Mouse (Mus musculus): ENCODE measurements around the gene Jade1. TPM values are rescaled to one million over a fixed set of nuclear protein-coding genes. Genes with fewer than 3 reads are reported as not detected.

The Jade1 gene
- polyA plus RNA-seq, 1 experiment from 2014 or later = 15.5 TPM

GRCm38 (mm10) chr3:41612211-41612610 lies 56.7 kb downstream of the Jade1 start:
- Histone ChIP-seq H3K4me3 (no peak overlapping the region), H3K27me3 (replicated peaks; ENCODE audit: low read depth, poor library complexity, severe bottlenecking) (no peaks in the 10 kb centered on the region), H3K27ac (replicated peaks) (no peak overlapping the region), H3K36me3 (replicated peaks) (peaks cover 73% of the 10 kb centered on the region), H3K4me1 (no peaks in the 10 kb centered on the region), H3K9me3 (no peaks in the 10 kb centered on the region)
- no peak for DNase-seq (ENCODE audit: low spot score)
- WGBS = 95% methylated on average over 3 of the region's 3 CpGs

- H3K36me3 ChIP-seq (replicated peaks) = peaks cover 66% of the 10 kb centered on the region
- no peaks in the 10 kb centered on the region for H3K9me3 ChIP-seq
- H3K27me3 ChIP-seq (replicated peaks; ENCODE audit: low read depth, poor library complexity, severe bottlenecking) = no peaks in the 10 kb centered on the region
- no peak overlapping the region for H3K4me3 ChIP-seq
- H3K27ac ChIP-seq (replicated peaks) = no peak overlapping the region
- no peaks in the 10 kb centered on the region for H3K4me1 ChIP-seq
- no peak for DNase-seq (ENCODE audit: low spot score)
- 90% methylated on average over 9 of the region's 9 CpGs for WGBS
These were observed 58.2 kb downstream of the Jade1 start for GRCm38 (mm10) chr3:41613706-41614105.

DNA sequence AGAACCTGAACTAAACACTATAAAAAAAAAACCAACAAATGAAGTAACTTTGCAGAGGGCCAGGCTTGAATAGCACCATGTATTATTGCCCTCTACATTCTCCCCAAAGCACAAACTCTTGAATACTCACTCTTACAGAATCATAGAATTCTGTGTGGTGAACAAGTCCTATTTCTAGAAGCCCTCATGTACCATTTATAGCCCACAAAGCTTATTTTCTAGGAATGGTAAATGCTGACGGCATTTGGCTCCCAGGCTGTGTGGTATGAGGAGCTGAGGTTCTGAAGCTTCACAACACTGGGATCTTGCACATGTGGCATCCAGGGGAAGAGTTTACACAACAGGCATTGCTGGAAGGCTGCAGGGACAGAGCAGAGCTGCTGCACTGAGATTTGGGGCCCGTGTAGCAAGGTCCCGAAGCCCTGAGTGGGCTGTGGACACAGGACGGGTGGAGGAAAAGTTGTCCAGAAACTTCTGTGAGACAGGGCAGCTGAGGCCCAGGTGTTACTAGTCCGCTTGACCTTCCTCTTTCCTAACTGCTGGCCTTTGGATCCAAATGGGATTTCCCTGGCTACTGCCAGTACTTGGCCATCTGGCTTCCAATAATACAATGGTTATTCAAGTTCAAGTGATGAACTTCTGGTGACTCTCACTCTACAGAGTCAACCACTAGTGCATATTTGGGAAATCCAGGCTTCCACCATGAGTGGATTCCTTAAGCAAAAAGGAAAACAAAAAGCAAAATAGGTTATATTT lies 58.9 kb downstream of the Jade1 start:
- 86% methylated on average over 5 of the region's 5 CpGs for WGBS
- H3K36me3 ChIP-seq (replicated peaks) = peaks cover 59% of the 10 kb centered on the region
- no peaks in the 10 kb centered on the region for H3K4me1 ChIP-seq
- H3K27me3 ChIP-seq (replicated peaks; ENCODE audit: low read depth, poor library complexity, severe bottlenecking) = no peaks in the 10 kb centered on the region
- H3K4me3 ChIP-seq = no peak overlapping the region
- no peak for DNase-seq (ENCODE audit: low spot score)
- no peaks in the 10 kb centered on the region for H3K9me3 ChIP-seq
- H3K27ac ChIP-seq (replicated peaks) = no peak overlapping the region

DNA sequence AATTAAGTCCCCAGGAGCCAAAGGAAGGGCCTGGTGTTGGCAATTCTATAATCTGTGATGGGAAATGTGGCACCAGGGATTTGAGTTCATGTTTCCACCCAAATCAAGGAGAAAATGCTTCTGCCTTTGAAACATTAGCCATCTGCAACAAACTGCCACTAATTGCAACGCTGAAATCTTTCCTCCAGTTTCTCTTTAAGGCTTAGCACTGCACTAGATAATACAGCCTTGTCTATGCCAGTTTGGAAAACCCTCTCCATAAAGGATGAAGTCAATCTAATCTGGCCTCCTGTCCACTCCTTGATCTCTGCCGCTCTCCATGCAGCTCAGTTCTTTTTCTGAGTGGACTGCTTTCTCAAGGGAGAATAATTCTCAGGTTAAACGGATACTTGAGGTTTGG lies 62.5 kb downstream of the Jade1 start:
- WGBS = 75% methylated on average over 3 of the region's 3 CpGs
- Histone ChIP-seq H3K4me3 (no peak overlapping the region), H3K27me3 (replicated peaks; ENCODE audit: low read depth, poor library complexity, severe bottlenecking) (no peaks in the 10 kb centered on the region), H3K36me3 (replicated peaks) (peaks cover 27% of the 10 kb centered on the region), H3K27ac (replicated peaks) (no peak overlapping the region), H3K4me1 (no peaks in the 10 kb centered on the region), H3K9me3 (no peaks in the 10 kb centered on the region)
- no peak for DNase-seq (ENCODE audit: low spot score)

- no peak overlapping the region for H3K27ac ChIP-seq (replicated peaks)
- DNase-seq (ENCODE audit: low spot score) = no peak
- H3K36me3 ChIP-seq (replicated peaks) = peaks cover 27% of the 10 kb centered on the region
- no peak overlapping the region for H3K4me3 ChIP-seq
- no peaks in the 10 kb centered on the region for H3K9me3 ChIP-seq
- H3K4me1 ChIP-seq = no peaks in the 10 kb centered on the region
- H3K27me3 ChIP-seq (replicated peaks; ENCODE audit: low read depth, poor library complexity, severe bottlenecking) = no peaks in the 10 kb centered on the region
- WGBS = 91% methylated on average over 3 of the region's 3 CpGs
These were observed 63.0 kb downstream of the Jade1 start for GRCm38 (mm10) chr3:41618488-41618887.

DNA sequence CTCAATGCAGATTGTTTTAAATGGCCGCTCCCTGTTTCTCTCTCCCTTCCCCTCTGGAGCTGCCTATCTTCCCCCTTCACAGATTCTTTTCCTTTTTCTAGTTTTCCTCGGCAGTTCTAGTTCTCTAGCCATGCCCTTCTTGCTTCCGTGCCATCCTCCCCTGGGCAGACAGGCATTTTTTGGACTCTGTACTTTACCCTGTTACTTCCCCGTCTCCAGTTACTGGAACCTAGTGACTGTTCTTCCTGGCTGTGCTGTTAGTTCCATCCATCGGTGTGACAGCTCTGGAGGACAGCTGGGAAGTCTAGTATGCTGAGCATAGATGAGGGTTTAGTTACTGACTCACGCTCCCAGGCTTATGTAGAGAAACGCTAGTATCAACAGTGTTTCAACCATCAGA lies 65.4 kb downstream of the Jade1 start:
- Histone ChIP-seq H3K27ac (replicated peaks) (no peak overlapping the region), H3K4me1 (no peaks in the 10 kb centered on the region), H3K27me3 (replicated peaks; ENCODE audit: low read depth, poor library complexity, severe bottlenecking) (no peaks in the 10 kb centered on the region), H3K4me3 (no peak overlapping the region), H3K36me3 (replicated peaks) (peaks cover 14% of the 10 kb centered on the region; the same call in 1 of the 2 replicates), H3K9me3 (no peaks in the 10 kb centered on the region)
- 89% methylated on average over 7 of the region's 7 CpGs for WGBS
- no peak for DNase-seq (ENCODE audit: low spot score)

GRCm38 (mm10) chr3:41655642-41656041 lies 100.1 kb downstream of the Jade1 start:
- DNase-seq (ENCODE audit: low spot score) = no peak
- no peak overlapping the region for H3K4me3 ChIP-seq
- H3K9me3 ChIP-seq = 0 out of 2 replicates have a peak, but pooled peaks cover 2% of the 10 kb centered on the region
- WGBS = 90% methylated on average over 1 of the region's 1 CpGs
- no peaks in the 10 kb centered on the region for H3K27me3 ChIP-seq (replicated peaks; ENCODE audit: low read depth, poor library complexity, severe bottlenecking)
- no peak overlapping the region for H3K27ac ChIP-seq (replicated peaks)
- no peaks in the 10 kb centered on the region for H3K4me1 ChIP-seq
- peaks cover 49% of the 10 kb centered on the region for H3K36me3 ChIP-seq (replicated peaks)

Other genes starting within 250 kb of the Jade1 start
- 22.9 and 23.2 TPM in 2 replicates for gene Sclt1, start 186.8 kb downstream of the Jade1 start, polyA plus RNA-seq (2016; fragmentation: Nextera tagmentation; extraction: Ambion mirVana)
- gene D3Ertd751e, start 186.9 kb downstream of the Jade1 start, polyA plus RNA-seq (2016; fragmentation: Nextera tagmentation; extraction: Ambion mirVana) = 16.7 and 18.0 TPM in 2 replicates